Mouse (Mus musculus): ENCODE results near the gene Pex16. TPM values are rescaled to one million over a fixed set of nuclear protein-coding genes. Genes with fewer than 3 reads are reported as not detected.

The Pex16 gene
- polyA plus RNA-seq, 1 experiment from 2014 or later: 21.2 TPM

DNA sequence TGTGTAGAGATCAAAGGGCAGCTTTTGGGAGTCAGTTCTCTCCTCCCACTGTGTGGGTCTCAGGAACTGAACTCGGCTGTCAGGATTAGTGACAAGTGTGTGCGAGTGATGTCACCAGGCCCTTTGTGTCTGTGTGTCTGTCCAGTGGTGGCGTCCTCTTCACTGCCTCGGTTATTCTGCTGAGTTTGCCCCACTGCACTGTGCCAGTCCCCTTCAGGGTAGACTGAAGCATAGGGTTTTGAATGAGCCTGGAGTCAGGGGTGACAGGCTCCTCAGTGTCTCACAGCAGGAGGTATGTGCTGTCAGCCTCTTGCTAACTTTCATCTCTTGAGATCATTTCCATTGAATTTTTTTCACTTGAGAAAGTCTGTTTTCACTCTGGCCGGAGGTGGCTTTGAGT lies 21.1 kb upstream of the Pex16 start:
- ATAC-seq: no peak
- Histone ChIP-seq H3K4me1 (no peaks in the 10 kb centered on the region), H3K4me3 (no peak overlapping the region), H3K27ac (no peak overlapping the region), H3K27me3 (replicated peaks) (no peaks in the 10 kb centered on the region), H3K9ac (no peak overlapping the region), H3K4me2 (no peak overlapping the region), H3K36me3 (peaks cover 29% of the 10 kb centered on the region), H3K9me3 (replicated peaks) (no peaks in the 10 kb centered on the region)
- WGBS (ENCODE audit: insufficient replicate concordance): 68% methylated on average over 5 of the region's 5 CpGs

- WGBS (ENCODE audit: insufficient replicate concordance): 53% methylated on average over 6 of the region's 6 CpGs
Observed at GRCm38 (mm10) chr2:92354224-92354623, 20.3 kb upstream of the Pex16 start.

GRCm38 (mm10) chr2:92359301-92359700 lies 15.2 kb upstream of the Pex16 start:
- no peak overlapping the region for H3K9ac ChIP-seq
- no peak overlapping the region for H3K4me2 ChIP-seq
- 81% methylated on average over 2 of the region's 2 CpGs for WGBS (ENCODE audit: insufficient replicate concordance)
- no peak overlapping the region for H3K27ac ChIP-seq
- ATAC-seq: no peak
- H3K4me1 ChIP-seq: no peaks in the 10 kb centered on the region
- H3K36me3 ChIP-seq: peaks cover 40% of the 10 kb centered on the region
- no peaks in the 10 kb centered on the region for H3K9me3 ChIP-seq (replicated peaks)
- no peak overlapping the region for H3K4me3 ChIP-seq
- no peaks in the 10 kb centered on the region for H3K27me3 ChIP-seq (replicated peaks)

More at GRCm38 (mm10) chr2:92354224-92354623, 20.3 kb upstream of the Pex16 start:
- no peaks in the 10 kb centered on the region for H3K4me1 ChIP-seq
- no peak overlapping the region for H3K4me2 ChIP-seq
- H3K27ac ChIP-seq: no peak overlapping the region
- no peak for ATAC-seq
- H3K4me3 ChIP-seq: no peak overlapping the region
- peaks cover 36% of the 10 kb centered on the region for H3K36me3 ChIP-seq
- no peak overlapping the region for H3K9ac ChIP-seq
- no peaks in the 10 kb centered on the region for H3K27me3 ChIP-seq (replicated peaks)
- H3K9me3 ChIP-seq (replicated peaks): no peaks in the 10 kb centered on the region

DNA sequence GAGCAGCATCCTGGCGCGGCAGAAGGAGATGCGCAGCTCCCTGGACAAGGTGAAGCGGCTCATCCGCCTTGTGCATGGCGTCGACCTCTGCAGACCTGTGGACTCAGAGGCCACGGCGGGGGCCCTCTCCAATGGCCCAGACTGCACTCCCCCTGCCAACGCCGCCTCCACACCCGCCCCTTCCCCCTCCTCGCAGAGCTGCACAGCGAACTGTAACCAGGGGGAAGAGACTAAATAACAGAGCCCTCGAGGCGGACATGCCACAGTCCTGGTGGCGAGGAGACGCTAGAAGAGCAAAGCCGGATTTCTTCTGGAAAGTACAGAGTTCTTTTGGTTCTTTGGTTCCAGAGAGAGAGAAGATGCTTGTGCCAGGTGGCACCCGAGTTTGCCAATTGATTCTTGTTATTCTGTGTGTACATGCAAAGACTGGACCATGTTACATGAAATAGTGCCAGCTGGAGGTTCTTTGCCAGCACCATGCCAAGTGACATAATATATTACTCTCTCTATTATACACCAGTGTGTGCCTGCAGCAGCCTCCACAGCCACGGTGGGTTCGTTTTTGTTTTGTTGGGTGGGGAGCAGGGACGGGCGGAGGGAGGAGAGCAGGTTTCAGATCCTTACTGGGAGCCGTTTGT lies 14.2 kb upstream of the Pex16 start:
- no peaks in the 10 kb centered on the region for H3K27me3 ChIP-seq (replicated peaks)
- no peaks in the 10 kb centered on the region for H3K9me3 ChIP-seq (replicated peaks)
- 76% methylated on average over 25 of the region's 25 CpGs for WGBS (ENCODE audit: insufficient replicate concordance)
- no peak overlapping the region for H3K27ac ChIP-seq
- no peak overlapping the region for H3K4me3 ChIP-seq
- no peak overlapping the region for H3K9ac ChIP-seq
- H3K36me3 ChIP-seq: peaks cover 40% of the 10 kb centered on the region
- H3K4me1 ChIP-seq: no peaks in the 10 kb centered on the region
- 0 out of 2 replicates have a peak overlapping the region, but pooled peaks have one; percentile 2 for H3K4me2 ChIP-seq
- ATAC-seq: no peak

DNA sequence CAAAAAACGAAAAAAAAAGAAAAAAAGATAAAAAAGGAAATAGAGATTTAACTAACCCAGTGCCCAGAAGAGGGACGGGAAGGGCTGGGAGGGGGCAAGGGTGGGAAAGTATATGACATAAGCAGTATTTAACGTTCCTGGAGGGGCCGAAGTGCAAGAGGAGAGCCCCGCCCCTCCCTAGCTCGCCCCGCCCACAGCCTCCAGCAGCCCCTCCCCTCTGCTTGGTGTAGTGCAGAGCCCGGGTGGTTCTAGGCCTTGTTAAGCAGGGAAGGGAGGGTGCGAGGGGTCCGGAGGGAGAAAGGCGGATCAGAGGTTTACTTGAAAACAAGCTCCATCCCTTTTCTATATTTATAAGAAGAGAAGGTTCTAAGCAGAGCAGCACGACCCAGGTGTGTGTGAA lies 13.6 kb upstream of the Pex16 start:
- Histone ChIP-seq H3K27me3 (replicated peaks) (no peaks in the 10 kb centered on the region), H3K36me3 (peaks cover 40% of the 10 kb centered on the region), H3K4me3 (no peak overlapping the region), H3K4me2 (0 out of 2 replicates have a peak overlapping the region, but pooled peaks have one; percentile 2), H3K27ac (no peak overlapping the region), H3K4me1 (no peaks in the 10 kb centered on the region), H3K9ac (no peak overlapping the region), H3K9me3 (replicated peaks) (no peaks in the 10 kb centered on the region)
- ATAC-seq: peak; percentile 63; the same call in 1 of the 2 replicates
- 26% methylated on average over 12 of the region's 12 CpGs for WGBS (ENCODE audit: insufficient replicate concordance)

DNA sequence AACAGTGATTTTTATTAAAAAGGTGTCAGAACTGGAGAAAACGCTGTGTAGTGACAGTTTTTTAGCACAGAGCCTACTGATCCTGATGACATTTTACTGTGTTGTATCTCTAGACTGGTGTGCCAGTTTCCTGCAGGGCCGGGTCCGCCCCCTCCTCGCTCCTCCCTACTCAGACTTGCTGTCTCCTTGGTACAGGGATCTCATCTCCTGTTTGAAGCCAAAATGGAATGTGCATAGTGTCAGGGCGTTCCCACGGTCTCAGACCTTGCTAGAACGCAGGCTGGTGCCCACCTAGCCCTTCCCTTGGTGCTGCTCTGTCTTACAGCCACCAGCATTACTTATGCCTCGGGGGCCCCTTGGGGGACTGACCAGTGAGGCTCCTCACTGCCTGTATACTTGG lies 12.7 kb upstream of the Pex16 start:
- H3K27me3 ChIP-seq (replicated peaks): peaks cover 2% of the 10 kb centered on the region
- no peak overlapping the region for H3K4me2 ChIP-seq
- no peaks in the 10 kb centered on the region for H3K9me3 ChIP-seq (replicated peaks)
- WGBS (ENCODE audit: insufficient replicate concordance): 78% methylated on average over 8 of the region's 8 CpGs
- H3K4me1 ChIP-seq: no peaks in the 10 kb centered on the region
- H3K27ac ChIP-seq: no peak overlapping the region
- no peak for ATAC-seq
- H3K36me3 ChIP-seq: peaks cover 40% of the 10 kb centered on the region
- H3K9ac ChIP-seq: no peak overlapping the region
- no peak overlapping the region for H3K4me3 ChIP-seq

DNA sequence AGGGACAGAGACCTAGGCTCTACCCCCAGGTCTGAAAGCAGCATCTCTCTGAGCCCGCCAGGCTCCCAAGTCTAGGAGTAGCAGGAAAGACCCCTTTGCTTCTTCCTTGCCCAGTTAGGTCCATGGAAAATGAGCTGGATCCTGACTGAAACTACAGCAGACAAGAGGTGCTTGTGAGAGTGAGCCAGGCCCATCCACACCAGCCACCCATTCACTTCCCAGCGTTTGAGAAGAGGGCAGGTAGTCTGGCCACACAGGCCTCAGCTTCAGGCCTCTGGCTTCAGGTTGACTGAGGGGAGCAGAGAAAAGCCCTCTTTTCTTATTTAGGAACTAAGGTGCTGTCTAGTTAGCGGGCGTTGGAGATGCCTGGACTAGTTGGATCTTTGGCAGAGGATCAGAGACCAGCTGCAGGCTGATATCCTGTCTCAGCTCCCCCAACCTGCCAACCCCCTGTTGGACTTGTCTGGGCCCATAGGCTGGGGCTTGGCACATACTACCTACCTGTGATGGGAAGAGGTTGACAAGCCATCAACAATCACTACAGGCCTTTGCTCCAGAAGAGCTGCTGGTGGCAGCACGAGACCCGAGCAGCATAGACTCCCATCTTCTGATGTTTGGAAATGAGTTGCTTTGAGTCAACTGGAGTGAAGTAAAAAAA lies 11.8 kb upstream of the Pex16 start:
- no peak overlapping the region for H3K9ac ChIP-seq
- H3K9me3 ChIP-seq (replicated peaks): no peaks in the 10 kb centered on the region
- 82% methylated on average over 6 of the region's 6 CpGs for WGBS (ENCODE audit: insufficient replicate concordance)
- peaks cover 6% of the 10 kb centered on the region; the same call in 1 of the 2 replicates for H3K4me1 ChIP-seq
- ATAC-seq: no peak
- H3K27me3 ChIP-seq (replicated peaks): peaks cover 11% of the 10 kb centered on the region
- H3K27ac ChIP-seq: no peak overlapping the region
- no peak overlapping the region for H3K4me3 ChIP-seq
- peaks cover 32% of the 10 kb centered on the region for H3K36me3 ChIP-seq
- no peak overlapping the region for H3K4me2 ChIP-seq

- peaks cover 7% of the 10 kb centered on the region; the same call in 1 of the 2 replicates for H3K4me1 ChIP-seq
- no peak overlapping the region for H3K27ac ChIP-seq
- H3K9ac ChIP-seq: no peak overlapping the region
- H3K4me2 ChIP-seq: no peak overlapping the region
- WGBS (ENCODE audit: insufficient replicate concordance): 85% methylated on average over 4 of the region's 4 CpGs
- no peak overlapping the region for H3K4me3 ChIP-seq
- ATAC-seq: no peak
- peaks cover 20% of the 10 kb centered on the region for H3K36me3 ChIP-seq
- no peaks in the 10 kb centered on the region for H3K9me3 ChIP-seq (replicated peaks)
- peaks cover 25% of the 10 kb centered on the region for H3K27me3 ChIP-seq (replicated peaks)
Observed at GRCm38 (mm10) chr2:92364086-92364485, 10.4 kb upstream of the Pex16 start.

DNA sequence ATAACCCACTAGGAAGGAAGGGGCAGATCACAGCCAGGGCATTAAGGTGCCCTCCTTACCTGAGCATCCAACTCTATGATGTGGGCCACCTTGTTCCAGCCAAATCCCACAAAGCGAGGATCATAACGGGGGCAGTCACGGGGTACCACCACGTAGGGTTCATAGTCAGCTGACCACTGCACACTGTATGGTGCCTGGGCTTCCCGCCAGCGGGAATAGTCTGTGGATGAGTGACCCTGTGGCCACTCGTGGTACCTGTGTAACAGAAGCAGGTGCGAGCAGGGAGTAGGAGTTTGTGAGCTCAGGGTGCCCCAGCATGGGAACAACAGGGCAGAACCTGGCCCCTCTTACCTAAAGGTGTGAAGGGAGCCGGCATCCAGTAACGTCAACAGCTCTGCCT lies 8.9 kb upstream of the Pex16 start:
- Histone ChIP-seq H3K4me2 (no peak overlapping the region), H3K27ac (no peak overlapping the region), H3K27me3 (replicated peaks) (peaks cover 40% of the 10 kb centered on the region), H3K4me1 (peaks cover 9% of the 10 kb centered on the region), H3K4me3 (no peak overlapping the region), H3K36me3 (peaks cover 6% of the 10 kb centered on the region; the same call in 1 of the 2 replicates), H3K9ac (no peak overlapping the region), H3K9me3 (replicated peaks) (no peaks in the 10 kb centered on the region)
- 75% methylated on average over 10 of the region's 10 CpGs for WGBS (ENCODE audit: insufficient replicate concordance)
- no peak for ATAC-seq

DNA sequence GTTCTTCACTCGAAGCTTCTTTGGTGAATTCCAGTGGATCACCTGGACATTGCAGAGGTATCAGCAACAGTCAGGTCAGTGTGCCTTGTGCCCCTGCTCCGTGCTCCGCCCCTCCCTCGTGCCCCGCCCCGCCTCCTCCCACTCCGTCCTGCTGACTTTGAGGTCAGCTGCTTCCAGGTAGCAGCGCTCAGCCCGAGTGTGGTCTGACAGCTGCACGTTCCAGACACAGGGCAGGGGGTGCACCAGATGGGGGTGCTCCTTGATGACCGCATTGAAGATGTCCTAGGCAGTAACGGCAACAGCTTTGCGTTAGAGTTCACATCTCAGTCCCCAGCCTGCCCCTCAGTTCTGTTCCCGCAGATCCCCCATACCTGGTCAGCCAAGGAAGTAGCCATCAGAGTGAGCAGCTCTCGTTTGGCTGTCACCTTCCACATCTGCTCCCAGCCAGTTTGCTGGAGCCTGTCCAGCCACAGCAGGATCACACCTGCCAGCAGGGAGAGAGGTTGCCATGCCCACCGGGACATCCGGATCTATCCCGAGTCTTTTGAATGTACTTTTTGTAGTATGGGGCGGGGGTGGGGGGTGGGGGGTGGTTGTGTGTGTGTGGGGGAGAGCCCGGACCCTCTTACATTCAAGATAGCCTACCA lies 7.0 kb upstream of the Pex16 start:
- peaks cover 59% of the 10 kb centered on the region for H3K27me3 ChIP-seq (replicated peaks)

DNA sequence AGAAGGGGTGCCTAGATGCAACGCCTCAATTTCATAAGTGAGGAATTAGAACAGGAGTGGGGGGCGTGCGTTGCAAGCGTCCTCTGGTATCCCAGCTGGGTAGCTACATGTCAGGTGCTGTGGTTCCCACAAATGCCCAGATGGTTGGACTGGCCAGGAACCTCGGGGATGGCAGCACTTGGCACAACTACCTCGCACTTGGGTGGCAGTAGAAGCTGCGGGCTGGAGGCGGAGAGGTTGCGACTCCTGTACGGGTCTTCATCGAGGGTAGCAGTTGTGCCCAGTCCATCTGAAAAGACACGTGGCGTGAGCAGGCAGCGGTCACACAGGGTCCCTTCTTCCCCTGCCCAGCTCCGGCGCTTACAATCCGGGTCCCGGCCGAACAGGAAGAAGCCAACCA lies 4.1 kb upstream of the Pex16 start:
- Histone ChIP-seq H3K4me1 (peaks cover 29% of the 10 kb centered on the region), H3K9ac (peak overlapping the region; percentile 39; the same call in 1 of the 2 replicates), H3K4me2 (peak overlapping the region; percentile 63), H3K4me3 (peak overlapping the region; percentile 41), H3K27me3 (replicated peaks) (peaks cover 73% of the 10 kb centered on the region), H3K36me3 (no peaks in the 10 kb centered on the region), H3K9me3 (replicated peaks) (no peaks in the 10 kb centered on the region), H3K27ac (no peak overlapping the region)
- no peak for ATAC-seq
- 18% methylated on average over 19 of the region's 19 CpGs for WGBS (ENCODE audit: insufficient replicate concordance)

More for the DNA sequence above, 7.0 kb upstream of the Pex16 start:
- H3K4me2 ChIP-seq: no peak overlapping the region
- no peak for ATAC-seq
- H3K36me3 ChIP-seq: 0 out of 2 replicates have a peak, but pooled peaks cover 4% of the 10 kb centered on the region
- WGBS (ENCODE audit: insufficient replicate concordance): 25% methylated on average over 20 of the region's 20 CpGs
- no peak overlapping the region for H3K4me3 ChIP-seq
- H3K9ac ChIP-seq: no peak overlapping the region
- H3K27ac ChIP-seq: no peak overlapping the region
- no peaks in the 10 kb centered on the region for H3K9me3 ChIP-seq (replicated peaks)
- peaks cover 19% of the 10 kb centered on the region for H3K4me1 ChIP-seq
